Mouse (Mus musculus) adrenal gland, postnatal 14 days (tissue): ENCODE data around the gene 1700012P22Rik. TPM values are rescaled to one million over a fixed set of nuclear protein-coding genes. Genes with fewer than 3 reads are reported as not detected.

Experiments
- DNase-seq: peaks from one replicate; pipeline ENCODE4 v3.0.0; 2021; ENCODE audit warnings: mixed read lengths
- long read RNA-seq, 2 experiments: library from polyadenylated mRNA; stranded (forward); transcript quantifications; one replicate each; pipeline ENCODE4 v2.0.0; 2021
- total RNA-seq: library from RNA; stranded (reverse); gene quantifications from 2 replicates; pipeline ENCODE4 v1.2.3, GENCODE M21; 2021

The 1700012P22Rik gene
- total RNA-seq, result not detected in 2 replicates
- long read RNA-seq, experiment 1, result 0 reads
- long read RNA-seq, experiment 2, result 0 reads

GRCm38 (mm10) chr4:144438672-144439071, at the start of gene 1700012P22Rik:
TSS of gene 1700012P22Rik (minus strand) at chr4:144438772.
- DNase-seq, result no peak

GRCm38 (mm10) chr4:144468091-144468490, 29.5 kb upstream of the 1700012P22Rik start:
- no peak for DNase-seq

GRCm38 (mm10) chr4:144465206-144465605, 26.6 kb upstream of the 1700012P22Rik start:
- DNase-seq, result no peak

- no peak for DNase-seq
These were observed 25.1 kb upstream of the 1700012P22Rik start, which contains the start of gene Aadacl3 for GRCm38 (mm10) chr4:144463656-144464055. TSS of gene Aadacl3 (minus strand) at chr4:144463756.

- DNase-seq, result no peak
These were observed 14.6 kb upstream of the 1700012P22Rik start, which contains the start of gene Gm9944 for GRCm38 (mm10) chr4:144453217-144453616. TSS of gene Gm9944 (minus strand) at chr4:144453317.

GRCm38 (mm10) chr4:144448546-144448945, 10.0 kb upstream of the 1700012P22Rik start:
- DNase-seq, result no peak

- DNase-seq, result no peak
These were observed 3.0 kb upstream of the 1700012P22Rik start for GRCm38 (mm10) chr4:144441582-144441981.

GRCm38 (mm10) chr4:144441095-144441494, 2.5 kb upstream of the 1700012P22Rik start:
- no peak for DNase-seq

GRCm38 (mm10) chr4:144433216-144433615, 5.4 kb downstream of the 1700012P22Rik start:
- DNase-seq, result no peak

GRCm38 (mm10) chr4:144430723-144431122, 7.8 kb downstream of the 1700012P22Rik start:
- DNase-seq, result no peak

GRCm38 (mm10) chr4:144428868-144429267, 9.7 kb downstream of the 1700012P22Rik start:
- DNase-seq, result peak; percentile 16

- no peak for DNase-seq
These were observed 14.0 kb downstream of the 1700012P22Rik start for GRCm38 (mm10) chr4:144424590-144424989.

GRCm38 (mm10) chr4:144420644-144421043, 17.9 kb downstream of the 1700012P22Rik start:
- no peak for DNase-seq

- no peak for DNase-seq
These were observed 30.3 kb downstream of the 1700012P22Rik start, which contains the start of gene Pramef12 for GRCm38 (mm10) chr4:144408290-144408689. TSS of gene Pramef12 (minus strand) at chr4:144408464.

GRCm38 (mm10) chr4:144406261-144406660, 32.3 kb downstream of the 1700012P22Rik start:
- DNase-seq, result no peak

- DNase-seq, result peak; percentile 13
These were observed 34.0 kb downstream of the 1700012P22Rik start for GRCm38 (mm10) chr4:144404456-144405086.

GRCm38 (mm10) chr4:144402712-144403111, 35.9 kb downstream of the 1700012P22Rik start:
- DNase-seq, result no peak

- no peak for DNase-seq
These were observed 42.3 kb downstream of the 1700012P22Rik start for GRCm38 (mm10) chr4:144396316-144396715.

GRCm38 (mm10) chr4:144377911-144378310, 60.7 kb downstream of the 1700012P22Rik start, which contains the start of gene Pramef20:
TSS of gene Pramef20 (minus strand) at chr4:144377933.
- DNase-seq, result no peak
